Mouse (Mus musculus) kidney, postnatal 0 days (tissue): ENCODE data around the gene Gng7. TPM values are rescaled to one million over a fixed set of nuclear protein-coding genes. Genes with fewer than 3 reads are reported as not detected.
A peak's percentile ranks its signal among the peaks of the same experiment; 100 is the strongest.

Experiments used
- ATAC-seq: fragments of 200-750 bp; cut with Nextera tagmentation; replicated peaks from 2 replicates; pipeline ENCODE4 v1.8.0; 2017; ENCODE audit warnings: low read depth, moderate number of reproducible peaks, moderate TSS enrichment, moderate library complexity; ENCODE audit not compliant: low FRiP score
- DNase-seq: peaks from one replicate; pipeline ENCODE4 v3.0.0-alpha.2; 2016; ENCODE audit warnings: low spot score
- H3K27ac ChIP-seq: fragments of 300-500 bp; sonication (generic); 2 replicates; pipeline ENCODE4 v1.5.1; 2014; ENCODE audit warnings: mild to moderate bottlenecking
- H3K27me3 ChIP-seq: fragments of 300-500 bp; sonication (generic); 2 replicates; pipeline ENCODE4 v1.6.1; 2014; ENCODE audit warnings: low read length, mixed read lengths; ENCODE audit not compliant: insufficient read depth
- H3K36me3 ChIP-seq: fragments of 300-500 bp; sonication (generic); 2 replicates; pipeline ENCODE4 v1.6.1; 2014; ENCODE audit warnings: low read length, mixed read lengths; ENCODE audit not compliant: insufficient read depth
- H3K4me1 ChIP-seq: fragments of 300-500 bp; sonication (generic); replicated peaks from 2 replicates; pipeline ENCODE4 v1.6.1; 2014; ENCODE audit warnings: antibody characterized with exemption, low read length, mixed read lengths; ENCODE audit not compliant: insufficient read depth
- H3K4me2 ChIP-seq: fragments of 300-500 bp; sonication (generic); 2 replicates; pipeline ENCODE4 v1.6.1; 2014; ENCODE audit warnings: mild to moderate bottlenecking, low read length, moderate library complexity, mixed read lengths
- H3K4me3 ChIP-seq: fragments of 300-500 bp; sonication (generic); replicated peaks from 2 replicates; pipeline ENCODE4 v1.5.1; 2014; ENCODE audit warnings: low read depth, low read length
- H3K9ac ChIP-seq: fragments of 300-500 bp; sonication (generic); 2 replicates; pipeline ENCODE4 v1.6.1; 2014; ENCODE audit warnings: low read depth, low read length
- H3K9me3 ChIP-seq: fragments of 300-500 bp; sonication (generic); replicated peaks from 2 replicates; pipeline ENCODE4 v1.6.1; 2016; ENCODE audit warnings: low read length, inconsistent platforms, mixed read lengths
- CTCF ChIP-seq: IDR thresholded peaks from 2 replicates; pipeline ENCODE4 v1.5.1; 2016; ENCODE audit warnings: antibody characterized with exemption, low read depth, mild to moderate bottlenecking, moderate library complexity
- WGBS: fragments of 180-500 bp; shearing (Covaris S2); extraction: QIAGEN DNeasy Blood & Tissue Kit; methylation state at CpG from one replicate; pipeline ENCODE4 v1.1.7; 2014; 5-methylcytosine and 5-hydroxymethylcytosine counted together
- polyA plus RNA-seq: library from polyadenylated mRNA; unstranded; fragments of >200 nt; fragmentation: Nextera tagmentation; extraction: Ambion mirVana; gene quantifications from 2 replicates; pipeline ENCODE4 v1.2.1, GENCODE M21; 2015

Gng7 gene
- polyA plus RNA-seq, 1 experiment from 2014 or later = 3.4 TPM

DNA sequence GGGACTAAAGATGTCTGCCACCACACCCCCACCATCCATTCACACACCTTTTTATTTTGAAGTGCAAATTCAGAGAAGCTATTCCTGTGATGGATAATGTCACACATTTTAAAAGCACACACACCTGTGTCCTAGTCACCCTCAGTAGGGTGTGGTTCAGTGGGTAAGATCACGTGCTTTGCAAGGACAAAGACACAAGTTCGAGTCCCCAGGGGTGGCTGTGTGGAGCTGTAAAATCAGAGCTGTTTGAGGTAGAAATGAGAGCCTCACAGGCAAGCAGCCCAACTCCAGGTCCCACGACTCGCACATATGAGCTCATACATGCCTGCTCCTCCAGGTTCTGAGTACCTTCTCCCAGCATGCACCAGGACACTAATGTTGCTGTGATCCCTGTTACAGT is 46.6 kb downstream of the Gng7 start:
- Histone ChIP-seq H3K27ac (no peak overlapping the region), H3K36me3 (no peaks in the 10 kb centered on the region), H3K4me2 (no peak overlapping the region), H3K9me3 (no peaks in the 10 kb centered on the region), H3K4me1 (peaks cover 27% of the 10 kb centered on the region), H3K4me3 (no peak overlapping the region), H3K27me3 (no peaks in the 10 kb centered on the region), H3K9ac (no peak overlapping the region)
- DNase-seq (no peak), ATAC-seq (no peak)
- 85% methylated on average over 4 of the region's 4 CpGs for WGBS
- TF ChIP-seq CTCF = no peak

DNA sequence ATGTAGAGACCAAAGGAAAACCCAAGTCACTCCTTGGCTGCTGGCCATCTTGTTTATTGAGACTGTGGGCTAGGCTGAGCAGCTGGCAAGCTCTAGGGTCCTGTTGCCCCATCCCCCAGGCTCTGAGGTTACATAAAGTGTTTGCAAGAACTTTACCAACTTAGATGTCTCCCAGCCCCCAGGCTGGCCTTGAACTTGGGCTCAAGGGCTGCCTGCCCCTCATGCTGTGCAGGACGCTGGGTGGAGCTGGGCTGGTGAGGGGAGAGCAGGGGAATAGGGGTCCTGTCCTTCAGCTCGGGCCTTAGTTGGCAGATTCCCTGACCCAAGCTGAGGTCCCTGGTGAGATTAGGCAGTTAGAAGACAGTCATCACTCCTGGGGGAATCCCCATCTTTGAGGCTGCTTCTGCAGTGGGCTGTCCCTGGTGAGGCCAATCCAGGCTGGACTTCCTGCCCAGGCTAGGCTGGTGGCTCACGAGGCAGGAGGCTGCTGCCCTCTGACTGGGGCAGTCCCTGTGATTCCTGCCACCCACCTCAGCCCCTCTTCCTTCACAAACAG is 47.6 kb downstream of the Gng7 start:
- Histone ChIP-seq H3K4me2 (no peak overlapping the region), H3K27ac (no peak overlapping the region), H3K27me3 (no peaks in the 10 kb centered on the region), H3K36me3 (no peaks in the 10 kb centered on the region), H3K4me1 (peaks cover 18% of the 10 kb centered on the region), H3K9ac (no peak overlapping the region), H3K4me3 (no peak overlapping the region), H3K9me3 (no peaks in the 10 kb centered on the region)
- DNase-seq (no peak), ATAC-seq (no peak)
- 58% methylated on average over 3 of the region's 3 CpGs for WGBS
- no peak for TF ChIP-seq CTCF

GRCm38 (mm10) chr10:80966296-80966695 is 48.4 kb downstream of the Gng7 start:
- Histone ChIP-seq H3K36me3 (no peaks in the 10 kb centered on the region), H3K27me3 (no peaks in the 10 kb centered on the region), H3K9ac (no peak overlapping the region), H3K27ac (no peak overlapping the region), H3K9me3 (no peaks in the 10 kb centered on the region), H3K4me3 (no peak overlapping the region), H3K4me2 (no peak overlapping the region), H3K4me1 (peaks cover 11% of the 10 kb centered on the region; the same call in 1 of the 2 replicates)
- 27% methylated on average over 12 of the region's 12 CpGs for WGBS
- no peak for ATAC-seq
- TF ChIP-seq CTCF = no peak
- DNase-seq = no peak

DNA sequence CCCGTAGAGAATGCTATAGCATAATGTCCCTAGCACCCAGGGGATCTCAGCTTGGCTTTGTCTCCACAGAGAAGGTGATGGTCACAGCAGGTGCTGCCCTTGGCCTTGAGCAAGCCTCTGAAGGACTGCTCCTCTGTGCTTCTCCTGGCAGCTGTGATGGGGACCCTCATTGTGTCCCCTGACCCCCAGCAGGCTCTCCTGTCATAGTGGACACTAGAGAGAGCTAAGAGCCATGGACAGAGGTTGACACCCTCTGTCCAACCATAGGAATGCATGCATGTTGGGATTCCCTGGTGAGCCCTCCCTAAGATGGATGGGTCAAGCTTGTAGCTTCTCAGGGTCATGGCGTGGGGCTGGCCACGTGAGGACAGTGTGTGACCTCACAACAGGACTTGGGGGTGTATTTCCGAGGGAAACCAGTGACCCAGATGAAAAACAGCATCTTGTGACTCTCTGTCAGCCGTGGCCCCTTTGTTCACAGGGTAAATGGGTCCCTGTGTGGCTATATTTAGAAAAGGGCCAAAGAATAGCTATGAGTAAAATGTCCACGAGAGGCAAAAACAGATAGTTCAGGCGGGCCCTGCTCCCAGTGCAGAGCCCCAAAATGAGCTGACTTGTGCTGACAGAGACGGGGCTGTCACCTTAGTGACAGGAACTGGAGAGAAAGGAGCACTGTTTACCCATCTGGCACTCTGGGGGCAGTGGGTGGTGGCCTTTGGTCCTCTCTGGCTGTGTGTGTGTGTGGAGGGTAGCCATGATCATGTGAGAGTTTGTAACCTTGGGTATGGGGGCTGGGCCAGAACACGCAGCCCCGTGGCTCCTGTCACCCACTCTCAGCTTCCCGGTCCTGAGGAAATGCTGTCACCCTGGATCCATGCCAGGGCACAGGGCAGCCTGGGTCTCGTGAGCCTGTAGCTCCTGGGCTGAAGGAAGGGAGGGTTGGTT is 51.4 kb downstream of the Gng7 start:
- no peak for TF ChIP-seq CTCF
- Histone ChIP-seq H3K4me2 (no peak overlapping the region), H3K27ac (no peak overlapping the region)

DNA sequence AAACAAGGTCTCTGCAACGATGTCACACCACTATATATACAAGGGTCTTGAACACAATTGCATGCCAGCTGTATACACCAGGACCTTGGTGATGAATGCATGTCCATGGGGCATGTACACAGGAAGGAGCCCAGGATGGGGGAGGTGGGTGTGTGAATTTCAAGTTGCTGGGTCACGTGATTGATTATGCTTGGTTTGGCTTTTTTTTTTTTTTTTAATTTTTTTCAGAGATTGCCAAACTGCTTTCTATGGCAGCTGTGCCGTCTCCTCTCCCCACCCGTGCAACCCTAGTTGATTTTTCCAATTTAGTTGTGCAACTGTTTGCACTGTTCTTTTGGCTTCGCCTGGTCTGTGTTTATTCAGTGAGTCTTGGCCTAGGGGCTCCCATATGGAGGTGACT is 52.2 kb downstream of the Gng7 start:
- no peak overlapping the region for H3K4me3 ChIP-seq
- 0 out of 2 replicates have a peak overlapping the region, but pooled peaks have one; percentile 61 for H3K27ac ChIP-seq
- H3K36me3 ChIP-seq = no peaks in the 10 kb centered on the region
- TF ChIP-seq CTCF = no peak
- H3K4me2 ChIP-seq = no peak overlapping the region
- WGBS = 78% methylated on average over 5 of the region's 5 CpGs
- no peaks in the 10 kb centered on the region for H3K27me3 ChIP-seq
- no peak for DNase-seq
- no peaks in the 10 kb centered on the region for H3K9me3 ChIP-seq
- no peak for ATAC-seq
- H3K4me1 ChIP-seq = peaks cover 11% of the 10 kb centered on the region; the same call in 1 of the 2 replicates
- H3K9ac ChIP-seq = no peak overlapping the region

More for the DNA sequence above, 51.4 kb downstream of the Gng7 start:
- H3K36me3 ChIP-seq = no peaks in the 10 kb centered on the region
- no peak for DNase-seq
- H3K4me3 ChIP-seq = no peak overlapping the region
- peaks cover 11% of the 10 kb centered on the region; the same call in 1 of the 2 replicates for H3K4me1 ChIP-seq
- no peaks in the 10 kb centered on the region for H3K27me3 ChIP-seq
- H3K9me3 ChIP-seq = no peaks in the 10 kb centered on the region
- H3K9ac ChIP-seq = no peak overlapping the region; the same call in 1 of the 2 replicates
- WGBS = 39% methylated on average over 12 of the region's 12 CpGs
- ATAC-seq = no peak

- Histone ChIP-seq H3K4me3 (no peak overlapping the region), H3K27ac (peak overlapping the region; percentile 61; the same call in 1 of the 2 replicates), H3K27me3 (no peaks in the 10 kb centered on the region), H3K9ac (no peak overlapping the region), H3K36me3 (no peaks in the 10 kb centered on the region), H3K9me3 (no peaks in the 10 kb centered on the region), H3K4me2 (no peak overlapping the region), H3K4me1 (peaks cover 7% of the 10 kb centered on the region; the same call in 1 of the 2 replicates)
- ATAC-seq (0 out of 2 replicates have a peak, but pooled peaks have one; percentile 23), DNase-seq (no peak)
- TF ChIP-seq CTCF = no peak
- WGBS = 48% methylated on average over 10 of the region's 10 CpGs
Observed at GRCm38 (mm10) chr10:80962051-80962472, 52.7 kb downstream of the Gng7 start.
